Mouse (Mus musculus) kidney, adult 2 months (tissue): Measurements from ENCODE around the gene Sycp2l. TPM values are rescaled to one million over a fixed set of nuclear protein-coding genes. Genes with fewer than 3 reads are reported as not detected.

Experiments used
- DNase-seq: peaks from one replicate; pipeline ENCODE4 v3.0.0; 2021
- H3K27ac ChIP-seq: fragments of 200-500 bp; 2 replicates; pipeline ENCODE4 v1.5.1; 2012; ENCODE audit warnings: low read depth, low read length, control low read depth, inconsistent platforms; ENCODE audit not compliant: insufficient read depth
- H3K27me3 ChIP-seq: fragments of 200-500 bp; replicated peaks from 2 replicates; pipeline ENCODE4 v1.6.1; 2012; ENCODE audit warnings: mild to moderate bottlenecking, moderate library complexity, low read length, inconsistent platforms; ENCODE audit not compliant: control insufficient read depth, insufficient read depth
- H3K36me3 ChIP-seq: fragments of 200-500 bp; 2 replicates; pipeline ENCODE4 v1.6.1; 2012; ENCODE audit warnings: mild to moderate bottlenecking, moderate library complexity, low read length, inconsistent platforms; ENCODE audit not compliant: control insufficient read depth, insufficient read depth
- H3K4me1 ChIP-seq: fragments of 200-500 bp; 2 replicates; pipeline ENCODE4 v1.6.1; 2011; ENCODE audit warnings: low read length; ENCODE audit not compliant: control insufficient read depth, insufficient read depth
- H3K4me3 ChIP-seq: fragments of 200-500 bp; 2 replicates; pipeline ENCODE4 v1.5.1; 2011; ENCODE audit warnings: mild to moderate bottlenecking, low read depth, low read length, control low read depth; ENCODE audit not compliant: insufficient read depth
- CTCF ChIP-seq: fragments of 200-500 bp; conservative IDR thresholded peaks from 2 replicates; pipeline ENCODE4 v1.5.1; 2011; ENCODE audit warnings: low read depth, mild to moderate bottlenecking, control low read depth, low read length, moderate library complexity, mixed read lengths; ENCODE audit not compliant: insufficient read depth, insufficient read length
- POLR2A ChIP-seq: fragments of 200-500 bp; IDR thresholded peaks from one replicate; pipeline ENCODE4 v1.6.1; 2011; ENCODE audit warnings: low read depth, low read length, control low read depth
- WGBS: fragments of 180-500 bp; shearing (Covaris S2); methylation state at CpG from one replicate; pipeline ENCODE4 v1.1.7; 2018; 5-methylcytosine and 5-hydroxymethylcytosine counted together
- polyA plus RNA-seq: library from polyadenylated mRNA; depleted of rRNA; stranded (reverse); fragments of >200 nt; gene quantifications from 2 replicates; pipeline ENCODE4 v1.2.3, GENCODE M21; 2012

Gene Sycp2l
- polyA plus RNA-seq, 1 experiment, result not detected

DNA sequence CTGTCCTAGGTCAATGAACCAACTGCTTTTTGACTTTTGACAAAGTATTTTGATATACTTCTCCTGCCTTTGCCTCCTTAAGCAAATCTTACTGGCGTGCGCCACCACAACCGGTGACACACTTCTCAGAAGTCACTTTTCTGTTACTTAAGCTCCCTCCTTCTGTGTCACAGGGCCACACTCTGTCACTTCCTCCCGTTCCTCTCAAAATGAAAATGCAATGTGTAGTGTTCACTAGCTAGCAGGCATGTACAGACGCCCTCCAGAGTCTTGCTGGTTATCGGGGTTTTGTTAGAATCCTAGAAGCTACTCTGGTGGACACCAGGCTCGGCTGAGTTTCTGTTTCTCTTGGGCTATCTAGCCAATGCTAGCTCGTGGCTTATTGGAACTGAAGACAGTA, 14.2 kb downstream of the Sycp2l start:
- Histone ChIP-seq H3K4me1 (no peaks in the 10 kb centered on the region), H3K27ac (no peak overlapping the region), H3K4me3 (no peak overlapping the region), H3K36me3 (no peaks in the 10 kb centered on the region), H3K27me3 (no peaks in the 10 kb centered on the region)
- 78% methylated on average over 8 of the region's 8 CpGs for WGBS
- TF ChIP-seq CTCF (no peak), POLR2A (no peak)
- no peak for DNase-seq

DNA sequence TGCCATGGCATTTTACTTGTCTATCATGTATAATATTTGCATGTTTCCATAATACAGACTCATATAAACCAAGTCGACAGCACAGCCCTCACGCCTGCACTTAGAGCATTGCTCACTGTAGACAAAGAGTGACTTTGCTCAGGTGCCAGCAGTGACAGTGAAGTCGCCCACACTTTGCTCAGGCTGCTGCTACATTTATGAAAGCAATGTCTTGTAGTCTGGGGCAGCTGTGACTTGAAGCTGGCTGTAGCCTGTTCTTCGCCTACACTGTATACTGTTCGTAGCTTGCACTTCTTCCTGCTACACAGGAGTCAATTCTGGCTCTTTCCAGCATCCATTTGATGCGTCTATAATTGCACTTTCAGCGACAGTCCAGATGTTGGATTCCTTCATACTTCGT, 15.0 kb downstream of the Sycp2l start:
- Histone ChIP-seq H3K27me3 (no peaks in the 10 kb centered on the region), H3K4me3 (no peak overlapping the region), H3K27ac (no peak overlapping the region), H3K4me1 (no peaks in the 10 kb centered on the region), H3K36me3 (no peaks in the 10 kb centered on the region)
- no peak for DNase-seq
- 88% methylated on average over 8 of the region's 8 CpGs for WGBS
- TF ChIP-seq POLR2A, result no peak
- no peak for TF ChIP-seq CTCF

DNA sequence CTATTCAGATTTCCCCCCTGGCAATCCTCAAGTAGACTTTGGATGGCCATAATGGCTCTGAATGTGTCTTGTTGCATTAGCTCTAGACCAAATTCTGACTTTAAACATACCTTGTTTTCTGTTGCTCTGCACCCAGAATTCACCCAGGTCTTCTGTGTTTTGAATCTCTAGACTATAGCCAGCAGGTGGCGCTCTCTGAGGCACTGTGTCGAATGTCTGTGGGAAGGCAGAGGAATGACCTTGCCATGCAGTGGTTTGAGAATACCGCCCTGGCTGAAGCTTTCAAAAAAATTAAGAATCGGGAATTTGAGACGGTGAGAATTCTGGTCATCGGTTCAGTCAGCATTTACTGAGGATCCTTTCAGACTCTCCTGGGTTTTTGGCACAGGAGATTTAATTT, 20.8 kb downstream of the Sycp2l start:
- H3K27ac ChIP-seq, result no peak overlapping the region
- DNase-seq, result peak; percentile 70
- no peaks in the 10 kb centered on the region for H3K4me1 ChIP-seq
- WGBS, result 4% methylated on average over 6 of the region's 6 CpGs
- H3K36me3 ChIP-seq, result no peaks in the 10 kb centered on the region
- no peak overlapping the region for H3K4me3 ChIP-seq
- no peaks in the 10 kb centered on the region for H3K27me3 ChIP-seq
- peak; percentile 83 for TF ChIP-seq CTCF
- no peak for TF ChIP-seq POLR2A

DNA sequence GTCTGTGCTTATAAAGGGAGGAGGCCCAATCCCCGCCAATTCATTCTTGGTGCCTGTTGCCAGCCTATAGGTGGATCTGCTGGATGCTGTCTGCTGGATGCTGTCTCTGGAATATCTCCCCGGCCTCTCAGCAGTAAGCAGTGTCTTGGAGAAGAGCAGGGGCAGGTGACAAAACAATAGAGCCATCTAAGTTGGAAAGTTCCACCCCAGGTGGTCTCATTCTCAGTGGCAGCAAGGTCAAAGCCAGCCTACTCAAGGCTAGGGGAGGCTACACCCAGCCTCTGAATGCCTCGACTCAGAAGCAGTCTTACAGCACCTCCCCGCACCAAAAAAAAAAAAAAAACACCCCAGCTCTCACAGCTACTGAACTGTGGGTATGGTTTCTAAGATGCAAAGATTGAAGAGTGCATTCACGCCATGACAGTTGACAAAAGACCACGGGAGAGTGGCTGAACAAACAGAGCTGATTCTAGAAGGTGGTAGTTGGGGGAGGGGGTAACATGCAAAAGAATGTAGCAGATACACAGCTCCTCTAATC, 31.4 kb downstream of the Sycp2l start:
- H3K36me3 ChIP-seq, result no peaks in the 10 kb centered on the region
- no peak for DNase-seq
- 71% methylated on average over 6 of the region's 6 CpGs for WGBS
- H3K27me3 ChIP-seq, result no peaks in the 10 kb centered on the region
- no peaks in the 10 kb centered on the region for H3K4me1 ChIP-seq
- H3K4me3 ChIP-seq, result no peak overlapping the region
- H3K27ac ChIP-seq, result no peak overlapping the region
- TF ChIP-seq CTCF, result no peak
- TF ChIP-seq POLR2A, result no peak

DNA sequence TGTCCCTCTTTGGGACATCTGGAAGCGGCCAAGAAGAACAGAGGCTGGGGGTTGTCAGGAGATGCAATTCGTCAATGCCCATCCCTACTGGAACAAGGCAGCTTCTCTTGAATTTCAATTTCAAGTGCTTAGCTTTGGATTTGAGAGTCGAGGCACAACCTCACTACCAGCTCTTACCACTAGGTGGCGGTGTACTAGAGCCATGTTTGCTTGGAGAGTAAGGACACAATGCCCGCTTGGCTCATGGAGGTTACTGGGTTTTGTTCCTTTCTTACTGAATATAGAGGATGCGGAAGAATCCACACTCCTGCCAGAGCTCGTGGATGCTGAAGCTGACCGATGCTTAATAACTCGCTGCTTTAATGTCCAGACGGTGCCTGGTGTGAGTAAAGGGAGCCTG, 32.2 kb downstream of the Sycp2l start:
- H3K4me1 ChIP-seq, result no peaks in the 10 kb centered on the region
- 70% methylated on average over 10 of the region's 10 CpGs for WGBS
- H3K27ac ChIP-seq, result no peak overlapping the region
- H3K4me3 ChIP-seq, result no peak overlapping the region
- TF ChIP-seq POLR2A, result no peak
- peak; percentile 90 for TF ChIP-seq CTCF
- peak; percentile 70 for DNase-seq
- no peaks in the 10 kb centered on the region for H3K36me3 ChIP-seq
- H3K27me3 ChIP-seq, result no peaks in the 10 kb centered on the region

DNA sequence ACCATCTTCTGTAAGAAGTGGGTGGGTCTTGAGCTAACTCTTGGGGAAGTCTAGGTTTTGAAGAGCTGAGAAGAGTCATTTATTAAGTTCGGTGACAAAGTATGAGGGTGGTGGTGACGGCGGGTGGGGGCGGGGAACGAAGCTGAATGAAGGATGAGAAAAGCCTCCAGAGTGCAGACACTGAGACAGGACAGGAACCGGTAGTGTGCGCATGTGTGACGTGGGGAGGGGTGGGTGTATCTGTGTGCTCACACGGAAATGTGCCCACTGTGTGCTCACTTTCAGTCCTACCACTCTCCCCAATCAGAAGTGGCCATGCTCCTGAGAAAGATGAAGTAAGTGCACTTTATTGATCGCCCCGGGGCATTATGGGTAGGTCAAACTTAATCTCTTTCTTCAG, 39.0 kb downstream of the Sycp2l start:
- H3K4me3 ChIP-seq, result no peak overlapping the region
- no peak for TF ChIP-seq CTCF
- no peak for TF ChIP-seq POLR2A
- H3K4me1 ChIP-seq, result no peaks in the 10 kb centered on the region
- DNase-seq, result no peak
- no peaks in the 10 kb centered on the region for H3K36me3 ChIP-seq
- WGBS, result 81% methylated on average over 11 of the region's 11 CpGs
- no peaks in the 10 kb centered on the region for H3K27me3 ChIP-seq
- no peak overlapping the region for H3K27ac ChIP-seq

DNA sequence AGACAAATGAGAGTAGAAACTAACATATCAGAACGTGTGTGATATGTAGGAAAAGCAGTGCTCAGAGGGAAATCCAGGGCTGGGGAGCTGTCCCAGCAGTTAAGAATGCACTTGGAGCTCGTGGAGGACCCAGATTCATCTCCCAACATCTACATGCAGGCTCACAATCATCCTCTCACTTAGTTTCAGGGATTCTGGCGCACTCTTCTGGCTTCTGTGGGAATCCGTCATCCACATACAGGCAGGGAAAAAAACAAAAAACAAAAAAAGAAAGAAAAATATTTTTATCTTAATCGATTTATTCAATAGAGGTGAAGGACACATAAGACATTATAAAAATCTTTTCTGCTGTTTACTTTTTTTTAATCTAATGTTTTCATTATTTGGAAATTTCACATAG, 44.3 kb downstream of the Sycp2l start:
- WGBS, result 72% methylated on average over 5 of the region's 5 CpGs
- TF ChIP-seq CTCF, result 0 out of 2 replicates have a peak, but pooled peaks have one; percentile 13
- no peak for TF ChIP-seq POLR2A
- no peaks in the 10 kb centered on the region for H3K4me1 ChIP-seq
- H3K36me3 ChIP-seq, result no peaks in the 10 kb centered on the region
- DNase-seq, result no peak
- H3K4me3 ChIP-seq, result no peak overlapping the region
- H3K27me3 ChIP-seq, result no peaks in the 10 kb centered on the region
- no peak overlapping the region for H3K27ac ChIP-seq

DNA sequence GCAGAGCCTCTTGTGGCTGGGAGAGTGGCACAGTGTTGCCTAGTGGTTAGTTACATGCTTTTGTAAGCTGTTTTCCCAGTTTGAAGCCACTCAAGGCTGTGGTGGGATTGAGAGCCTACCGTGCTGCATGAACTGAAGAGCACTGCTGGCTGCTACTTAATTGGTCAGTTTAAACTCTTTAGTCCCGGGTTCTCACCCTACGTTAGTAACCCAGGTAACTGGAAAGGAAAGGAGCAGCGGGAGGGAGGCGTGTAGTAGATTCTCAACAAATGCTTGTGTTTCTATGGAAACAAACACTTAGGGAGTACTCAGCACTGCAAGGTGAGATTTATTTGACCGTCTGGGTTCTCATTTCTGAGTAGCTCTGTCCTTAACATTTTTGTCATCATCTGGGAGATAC, 73.8 kb downstream of the Sycp2l start:
- DNase-seq, result no peak
- H3K4me1 ChIP-seq, result no peaks in the 10 kb centered on the region
- H3K36me3 ChIP-seq, result no peaks in the 10 kb centered on the region
- no peak for TF ChIP-seq CTCF
- TF ChIP-seq POLR2A, result no peak
- 90% methylated on average over 6 of the region's 6 CpGs for WGBS
- no peak overlapping the region for H3K4me3 ChIP-seq
- no peak overlapping the region for H3K27ac ChIP-seq
- H3K27me3 ChIP-seq, result no peaks in the 10 kb centered on the region
